Mouse (Mus musculus) adrenal gland, adult 2 months (tissue): ENCODE data around the gene Plekha7. TPM values are rescaled to one million over a fixed set of nuclear protein-coding genes. Genes with fewer than 3 reads are reported as not detected.

ENCODE experiments used
- DNase-seq: peaks from one replicate; pipeline ENCODE4 v3.0.0; 2021
- polyA plus RNA-seq: library from polyadenylated mRNA; depleted of rRNA; stranded (reverse); fragments of >200 nt; gene quantifications from 2 replicates; pipeline ENCODE4 v1.2.3, GENCODE M21; 2012
- total RNA-seq, 2 experiments: library from RNA; stranded (reverse); gene quantifications; 2 replicates each; pipeline ENCODE4 v1.2.3; 2021

The Plekha7 gene
- total and polyA plus RNA-seq, 3 experiments: 10.2 to 22.1 (median 20.7) TPM

DNA sequence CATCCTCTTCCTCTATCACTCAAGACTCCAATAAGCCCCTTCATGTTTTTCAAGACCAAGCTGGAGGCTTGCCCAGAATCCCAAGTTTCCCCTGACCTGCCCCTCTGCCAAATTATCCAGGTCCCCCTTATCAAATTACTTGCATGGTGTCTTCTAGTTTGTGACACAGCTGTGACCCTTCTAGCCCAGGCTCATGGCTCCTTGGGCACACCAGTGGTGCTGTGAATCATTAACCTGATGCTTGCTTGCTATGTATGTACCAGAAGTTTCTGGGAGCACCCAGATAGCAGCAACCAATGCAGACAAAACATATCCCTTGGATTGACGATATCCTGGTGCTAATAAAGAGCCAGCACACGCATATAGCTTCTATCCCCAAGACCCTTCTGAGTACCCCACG lies 19.2 kb downstream of the Plekha7 start:
- DNase-seq: no peak

DNA sequence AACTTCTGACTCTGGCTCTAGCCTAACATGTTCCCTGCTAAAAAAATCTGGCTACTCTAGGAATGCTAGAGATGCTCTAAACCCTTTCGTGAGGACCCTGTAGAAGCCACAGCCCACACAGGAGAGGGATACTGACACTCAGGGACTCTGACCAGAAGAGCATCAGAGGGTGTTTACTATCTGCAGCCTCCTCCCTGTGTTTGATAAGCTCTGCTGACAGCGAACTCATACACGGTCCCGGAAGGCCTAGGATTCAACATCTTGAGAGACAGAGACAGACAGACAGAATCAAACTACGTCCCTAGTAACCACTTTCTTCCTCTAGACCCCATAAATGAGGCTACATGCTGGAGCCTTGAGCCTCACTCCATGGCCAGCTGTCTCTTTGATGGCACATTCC lies 20.2 kb downstream of the Plekha7 start:
- peak; percentile 19 for DNase-seq

- peak; percentile 15 for DNase-seq
Measured at GRCm38 (mm10) chr7:116286611-116287355, 21.4 kb downstream of the Plekha7 start.

- peak; percentile 86 for DNase-seq
Measured at GRCm38 (mm10) chr7:116286173-116286572, 22.0 kb downstream of the Plekha7 start.

GRCm38 (mm10) chr7:116285216-116285615 lies 23.0 kb downstream of the Plekha7 start:
- no peak for DNase-seq

DNA sequence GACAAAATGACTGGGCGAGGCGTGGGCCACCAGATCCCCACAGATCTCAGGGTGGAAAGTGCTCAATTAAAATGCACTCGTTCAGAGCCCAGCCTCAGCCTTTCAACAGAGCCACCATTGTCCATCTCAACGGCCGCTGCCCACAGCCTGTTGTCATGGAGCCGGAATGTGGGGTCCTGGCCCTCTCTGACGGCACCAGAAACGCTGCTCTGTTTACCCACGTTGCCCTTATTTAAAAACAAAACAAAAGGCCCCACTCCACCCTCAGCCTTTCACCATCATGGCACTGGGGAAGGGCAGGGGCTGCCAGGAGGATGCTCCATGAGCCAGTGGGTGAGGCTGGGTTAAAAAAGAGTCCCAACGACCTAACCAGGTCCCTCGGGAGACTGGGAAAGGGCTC lies 25.4 kb downstream of the Plekha7 start:
- no peak for DNase-seq

DNA sequence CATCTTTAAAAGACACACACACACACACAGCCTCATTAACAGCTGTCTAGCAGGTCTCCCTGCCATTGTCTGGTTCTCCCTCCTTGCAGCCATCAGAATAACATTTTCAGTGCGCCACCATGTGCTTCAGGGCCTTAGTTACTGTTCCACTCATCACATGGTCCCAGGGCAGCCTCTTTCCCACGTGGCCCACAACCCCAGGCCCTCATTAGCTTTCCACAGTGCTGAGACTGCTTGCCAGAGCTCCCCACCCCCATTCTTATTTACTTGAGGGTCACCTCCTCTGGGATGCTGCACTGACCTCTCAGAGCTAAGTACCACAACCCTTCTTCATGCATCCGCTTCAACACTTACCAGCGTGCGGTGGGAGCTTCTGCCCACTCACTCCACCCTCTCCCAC lies 28.1 kb downstream of the Plekha7 start:
- DNase-seq: no peak

GRCm38 (mm10) chr7:116278280-116278679 lies 29.9 kb downstream of the Plekha7 start:
- no peak for DNase-seq

GRCm38 (mm10) chr7:116276315-116276714 lies 31.9 kb downstream of the Plekha7 start:
- DNase-seq: no peak

DNA sequence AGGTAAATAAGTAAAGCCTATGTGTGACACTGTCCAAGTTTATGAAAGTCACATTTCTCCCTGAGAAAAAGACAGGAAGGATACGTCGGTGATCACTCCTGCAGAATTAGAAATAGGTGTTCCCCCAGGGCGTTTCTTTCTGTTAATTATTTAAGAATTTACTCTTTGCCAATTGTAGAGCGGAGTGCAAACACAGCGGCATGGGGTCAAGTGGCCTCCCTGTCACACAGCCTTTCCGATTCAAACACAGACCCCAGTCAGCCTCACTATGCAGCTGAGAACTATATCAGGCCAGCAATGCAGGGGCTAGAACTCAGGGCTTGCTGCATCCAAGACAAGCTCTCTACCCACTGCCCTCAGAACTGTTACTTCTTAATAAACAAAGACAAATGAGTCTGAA lies 35.1 kb downstream of the Plekha7 start:
- DNase-seq: no peak

- no peak for DNase-seq
Measured at GRCm38 (mm10) chr7:116269501-116269995, 38.6 kb downstream of the Plekha7 start.

- DNase-seq: no peak
Measured at GRCm38 (mm10) chr7:116268113-116268926, 39.9 kb downstream of the Plekha7 start.

DNA sequence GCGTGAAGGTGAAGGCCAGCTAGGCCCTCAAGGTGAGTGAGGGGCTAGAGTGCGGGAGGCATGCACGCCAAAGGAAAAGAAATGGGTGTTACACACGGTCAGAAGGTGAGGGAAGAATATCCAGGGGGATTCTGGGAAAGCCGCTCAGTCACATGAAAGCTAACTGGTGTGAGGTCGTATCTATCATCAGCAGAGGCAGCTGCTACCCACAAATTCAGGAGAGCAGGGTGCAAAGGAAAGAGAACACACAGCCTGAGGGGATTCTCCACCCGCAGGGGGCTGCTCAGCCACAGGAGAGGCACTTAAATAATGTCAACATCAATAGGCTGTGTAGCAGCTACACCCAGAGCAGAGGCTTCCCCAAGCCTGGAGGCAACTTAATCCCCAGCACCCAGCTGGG lies 44.9 kb downstream of the Plekha7 start:
- no peak for DNase-seq

DNA sequence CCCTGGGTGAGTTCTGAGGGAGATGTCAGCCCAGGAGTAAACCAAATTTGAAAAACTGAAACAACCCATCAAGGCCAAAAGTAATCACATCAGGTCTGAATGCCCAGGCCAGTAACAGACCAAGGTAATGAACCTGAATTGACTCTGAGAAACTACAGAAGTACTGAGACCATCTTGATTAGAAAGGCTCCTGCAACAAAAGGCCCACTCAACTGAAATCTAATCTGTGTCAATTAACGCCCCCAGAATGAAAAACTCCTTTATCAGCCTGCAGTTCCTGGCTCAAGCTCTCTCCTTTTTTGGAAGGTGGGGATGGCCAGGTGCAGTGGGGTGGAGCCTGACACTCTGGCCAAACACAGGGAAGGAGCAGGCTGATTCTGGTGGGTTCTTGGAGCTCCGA lies 45.7 kb downstream of the Plekha7 start:
- DNase-seq: no peak

DNA sequence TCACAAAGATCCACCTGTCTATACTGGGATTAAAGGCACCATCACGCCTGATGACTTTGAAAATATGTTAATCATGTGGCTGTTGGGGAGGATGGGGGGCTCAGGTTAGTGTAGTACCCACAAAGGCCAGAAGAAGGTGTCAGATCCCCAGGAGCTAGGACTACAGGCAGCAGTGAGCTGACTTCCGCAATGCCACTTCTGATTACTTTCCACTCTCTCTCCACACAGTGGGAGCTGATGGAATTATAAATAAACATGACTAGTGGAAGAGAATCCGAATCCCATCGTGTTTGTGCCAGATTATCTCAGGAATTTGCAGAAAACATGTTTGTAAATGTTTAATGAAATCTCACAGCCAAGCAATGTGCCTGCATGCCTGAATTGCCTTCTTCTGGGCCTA lies 46.1 kb downstream of the Plekha7 start:
- no peak for DNase-seq

GRCm38 (mm10) chr7:116260826-116261615 lies 47.2 kb downstream of the Plekha7 start:
- DNase-seq: no peak

GRCm38 (mm10) chr7:116258464-116259185 lies 49.6 kb downstream of the Plekha7 start:
- no peak for DNase-seq

DNA sequence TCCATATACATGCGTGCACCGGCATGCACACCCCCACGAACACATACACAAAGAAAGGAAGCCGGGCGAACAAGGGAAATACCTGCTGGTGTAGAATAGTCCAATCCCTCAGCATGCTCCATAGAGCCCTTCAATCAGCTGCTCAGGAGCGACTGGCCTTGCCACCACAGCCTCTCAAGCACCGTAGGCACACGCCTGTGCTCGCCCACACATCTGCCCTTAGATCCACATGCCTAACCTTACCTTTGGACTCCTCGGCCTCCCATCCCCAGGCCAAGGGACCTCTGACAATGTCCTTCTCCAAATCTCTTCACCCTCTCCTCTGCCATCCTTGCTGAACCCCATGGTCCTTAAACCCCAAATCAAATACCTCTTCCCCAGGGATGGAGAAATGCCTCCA lies 50.2 kb downstream of the Plekha7 start:
- DNase-seq: no peak

- no peak for DNase-seq
Measured at GRCm38 (mm10) chr7:116255664-116256063, 52.5 kb downstream of the Plekha7 start.

GRCm38 (mm10) chr7:116254660-116255059 lies 53.5 kb downstream of the Plekha7 start:
- DNase-seq: no peak

- DNase-seq: no peak
Measured at GRCm38 (mm10) chr7:116252470-116252869, 55.7 kb downstream of the Plekha7 start.

DNA sequence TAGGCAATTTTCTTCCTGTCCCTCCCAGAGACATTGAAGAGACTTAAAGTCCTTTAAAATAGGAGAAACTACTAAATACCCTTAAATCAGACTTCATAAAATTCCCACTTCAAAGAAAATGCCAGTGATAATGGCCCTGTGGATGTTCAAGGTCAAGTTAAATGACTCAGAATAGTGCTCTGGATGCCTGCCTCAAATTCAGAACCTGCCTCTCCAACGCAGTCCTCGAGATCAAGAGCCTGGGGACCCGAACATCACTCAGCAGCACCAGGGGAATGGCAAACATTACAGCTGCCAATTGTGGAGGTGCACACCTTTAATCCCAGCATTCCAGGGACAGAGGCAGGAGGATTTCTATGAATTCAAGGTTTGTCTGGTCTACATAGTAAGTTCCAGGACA lies 56.7 kb downstream of the Plekha7 start:
- DNase-seq: peak; percentile 54
